Mouse (Mus musculus) left cerebral cortex, postnatal 14 days (tissue): ENCODE data around the gene Fbxw27. TPM values are rescaled to one million over a fixed set of nuclear protein-coding genes. Genes with fewer than 3 reads are reported as not detected.
A peak's percentile ranks its signal among the peaks of the same experiment; 100 is the strongest.
"Not testable (repeated sequence)": the region's sequence is repeated elsewhere in the genome, so short reads cannot be mapped to it uniquely, and the experiment has no call there.

Source experiments
- DNase-seq, 2 experiments: peaks; one replicate each; pipeline ENCODE4 v3.0.0; 2021 to 2022; ENCODE audit warnings: low spot score in 2 of 2, mixed read lengths in 1 of 2
- intact Hi-C: fragments of 180-260 bp; cut with DNase I; formaldehyde crosslinking; loops from one replicate; pipeline ENCODE4 v1.15.1; 2025
- long read RNA-seq, 2 experiments: library from polyadenylated mRNA; stranded (forward); transcript quantifications; one replicate each; pipeline ENCODE4 v2.0.0; 2021
- total RNA-seq, 2 experiments: library from RNA; stranded (reverse); gene quantifications; 2 replicates each; pipeline ENCODE4 v1.2.3; 2021

Gene Fbxw27
- total RNA-seq: not detected
- long read RNA-seq, experiment 1: 0 reads
- long read RNA-seq, experiment 2: 0 reads

GRCm38 (mm10) chr9:109790570-109790969, at the start of gene Fbxw27:
Gene Fbxw27, minus strand, starts transcription at chr9:109790670.
- DNase-seq, intact Hi-C loops: not testable (repeated sequence)

GRCm38 (mm10) chr9:109833088-109833412, 42.6 kb upstream of the Fbxw27 start:
- DNase-seq: no peak
- intact Hi-C loops: loop anchor here (10.0 kb wide), 1 partner anchor 738 kb away; the partner anchor contains the start of gene Plxnb1

GRCm38 (mm10) chr9:109832391-109833087, 42.1 kb upstream of the Fbxw27 start, which contains the start of gene Nme6:
Gene Nme6, plus strand, starts transcription at chr9:109832749.
- intact Hi-C loops: loop anchor here (10.0 kb wide), 1 partner anchor 738 kb away; the partner anchor contains the start of gene Plxnb1
- peak; percentile 78 to 84 for DNase-seq

DNA sequence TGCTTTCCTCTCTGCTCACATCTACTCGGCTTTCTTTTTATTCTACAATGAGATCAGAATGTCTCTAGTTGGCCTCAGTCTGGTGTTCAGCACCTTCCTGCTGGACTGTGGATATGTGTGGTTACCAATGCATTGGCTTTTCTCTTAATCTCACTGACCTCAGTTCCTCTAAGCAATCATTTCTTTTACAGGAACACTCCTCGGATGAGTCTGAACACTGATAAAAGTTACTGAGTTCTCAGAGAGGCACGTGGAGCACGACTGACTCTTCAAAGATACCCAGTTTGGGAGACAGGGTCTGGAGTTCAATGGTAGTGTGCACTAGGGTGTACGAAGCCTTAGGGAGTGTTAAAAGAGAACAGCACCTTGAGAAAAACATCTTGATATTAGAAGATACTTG, 35.7 kb upstream of the Fbxw27 start:
- intact Hi-C loops: no loop called here
- no peak for DNase-seq

- DNase-seq: no peak
- intact Hi-C loops: no loop called here
Measured at GRCm38 (mm10) chr9:109825739-109826138, 35.3 kb upstream of the Fbxw27 start.

DNA sequence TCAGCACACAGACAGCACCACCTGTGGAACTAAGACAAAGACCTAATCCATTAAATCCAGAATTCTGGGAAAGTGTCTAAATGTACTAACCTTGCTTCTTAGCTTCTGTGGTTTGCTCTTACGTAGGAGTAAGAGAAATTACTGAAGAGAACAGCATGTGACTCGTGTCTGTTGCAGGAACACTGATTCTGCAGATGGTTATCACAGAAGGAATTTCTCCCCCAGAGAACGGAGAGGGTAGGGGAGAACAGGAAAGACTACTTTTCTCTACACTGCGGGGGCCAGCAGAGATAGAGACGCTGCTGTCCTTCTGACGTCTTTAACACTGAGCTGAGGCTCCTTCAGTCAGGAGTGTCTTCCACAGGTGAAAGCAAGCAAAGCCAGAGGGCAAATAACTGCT, 25.9 kb upstream of the Fbxw27 start:
- intact Hi-C loops: no loop called here
- peak; percentile 5 to 26 for DNase-seq

GRCm38 (mm10) chr9:109813424-109813823, 23.0 kb upstream of the Fbxw27 start:
- peak; percentile 5 to 11 for DNase-seq
- intact Hi-C loops: no loop called here

DNA sequence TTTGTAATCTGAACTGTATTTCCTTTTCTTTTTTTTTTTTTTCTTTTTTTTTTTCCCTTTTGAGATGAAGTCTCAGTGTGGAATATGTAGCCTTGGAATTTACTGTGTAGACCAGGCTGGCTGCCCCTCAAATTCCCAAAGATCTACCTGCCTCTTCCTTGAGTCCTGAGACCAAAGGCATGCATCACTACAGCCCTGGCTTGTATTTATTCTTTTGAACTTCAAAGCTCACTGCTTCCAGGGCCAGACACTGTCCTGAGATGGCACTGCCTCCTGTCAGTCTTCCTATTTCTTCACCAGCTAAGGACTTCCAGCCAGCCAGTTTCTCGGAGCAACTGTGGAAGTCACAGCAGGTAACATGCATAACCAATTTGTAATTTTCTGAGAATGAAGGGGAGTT, 21.5 kb upstream of the Fbxw27 start, which contains the start of gene Spink8:
Spink8 (plus strand) TSS at position 301 of the 400 bp plus-strand sequence.
- DNase-seq: no peak
- intact Hi-C loops: no loop called here

DNA sequence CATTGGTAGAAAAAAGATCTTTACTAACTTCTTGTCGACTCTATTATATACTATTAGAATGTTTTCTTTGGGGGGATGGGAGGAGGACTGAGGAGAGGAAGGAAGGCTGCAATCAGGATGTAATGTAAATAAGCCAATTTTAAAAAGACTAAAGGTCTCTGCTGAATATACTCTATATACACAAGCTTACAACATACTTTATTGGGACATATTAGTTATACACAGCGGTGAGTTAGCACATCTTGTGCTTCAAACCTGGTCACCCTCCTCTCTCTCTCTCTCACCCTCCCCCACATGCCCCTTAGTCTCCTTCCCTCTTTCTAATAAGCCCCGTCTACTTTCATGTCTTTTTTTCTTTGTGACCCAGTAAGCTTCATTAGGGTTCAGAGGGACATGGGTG, 17.4 kb upstream of the Fbxw27 start:
- intact Hi-C loops: no loop called here

DNA sequence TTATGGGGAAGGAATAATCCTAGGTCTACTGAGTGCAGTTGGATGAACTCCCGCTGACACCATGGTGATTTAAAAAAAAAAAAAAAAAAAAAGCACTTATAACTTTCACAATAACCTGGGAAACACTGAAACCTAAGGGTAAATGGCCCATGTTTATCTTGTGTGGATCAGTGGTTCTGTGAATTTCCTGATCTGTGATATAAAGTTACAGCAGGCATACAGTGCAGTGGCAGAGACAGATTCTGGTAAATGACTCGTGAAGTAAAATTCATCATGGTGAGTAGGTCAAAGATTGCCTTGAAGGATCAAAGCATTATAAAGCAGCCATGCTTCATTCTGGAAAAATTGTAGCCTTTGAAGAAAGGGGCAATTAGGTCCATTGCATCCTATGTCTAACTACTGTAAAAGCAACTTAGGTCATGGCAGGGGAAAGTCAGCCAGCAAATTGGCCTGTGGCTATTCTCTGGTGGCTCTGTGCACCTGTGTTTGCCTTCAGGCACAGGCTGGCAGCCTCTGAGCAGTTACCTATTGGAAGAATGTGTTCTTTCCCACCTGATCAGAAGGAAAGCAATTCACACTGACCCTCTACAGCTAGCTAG, 16.3 kb upstream of the Fbxw27 start:
- no peak for DNase-seq
- intact Hi-C loops: no loop called here

More for the DNA sequence above, 17.4 kb upstream of the Fbxw27 start:
- no peak for DNase-seq

GRCm38 (mm10) chr9:109806260-109806659, 15.8 kb upstream of the Fbxw27 start:
- DNase-seq: no peak
- intact Hi-C loops: no loop called here

DNA sequence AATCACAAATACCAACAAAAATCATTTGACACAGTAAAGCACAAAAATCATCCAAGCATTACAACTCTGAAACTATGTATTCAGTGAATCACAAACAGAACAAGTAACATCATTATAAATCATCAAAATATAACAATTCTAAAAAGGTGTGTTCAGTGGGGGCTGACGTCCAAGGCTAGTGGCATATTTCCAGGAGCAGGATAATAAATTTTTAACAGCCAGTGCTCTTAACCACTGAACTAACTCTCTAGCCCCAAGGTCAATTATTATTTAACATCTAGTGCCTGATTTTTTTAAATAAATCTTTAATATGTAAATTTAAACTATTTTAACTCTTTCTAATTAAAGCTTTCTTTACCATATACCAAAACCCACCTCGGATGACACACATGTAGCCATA, 15.1 kb upstream of the Fbxw27 start:
- intact Hi-C loops, DNase-seq: not testable (repeated sequence)

DNA sequence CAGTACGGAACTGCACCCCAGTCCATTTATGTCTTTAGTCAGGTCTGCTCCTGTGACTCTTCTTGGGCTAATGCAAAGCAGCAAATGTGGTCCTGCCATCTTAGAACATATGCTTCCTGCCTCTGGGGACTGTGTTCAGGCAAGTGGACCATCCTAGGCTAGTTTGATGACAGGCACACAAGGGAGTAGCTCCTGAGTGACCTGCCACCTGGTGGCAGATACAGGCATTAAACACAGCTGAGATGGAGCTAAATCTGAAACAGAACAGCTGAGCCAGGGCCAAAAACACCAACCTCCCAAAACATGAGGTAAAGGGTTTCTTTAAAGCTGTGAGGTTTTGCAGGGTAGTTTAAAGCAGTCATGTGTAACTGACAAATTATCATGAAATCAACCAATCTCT, 7.6 kb upstream of the Fbxw27 start:
- DNase-seq: peak; percentile 10 to 28
- intact Hi-C loops: no loop called here

- DNase-seq: no peak
- intact Hi-C loops: no loop called here
Measured at GRCm38 (mm10) chr9:109795811-109796210, 5.3 kb upstream of the Fbxw27 start.

- intact Hi-C loops: no loop called here
- DNase-seq: no peak
Measured at GRCm38 (mm10) chr9:109795221-109795620, 4.8 kb upstream of the Fbxw27 start.

- DNase-seq, intact Hi-C loops: not testable (repeated sequence)
Measured at GRCm38 (mm10) chr9:109766841-109767240, 23.6 kb downstream of the Fbxw27 start.

DNA sequence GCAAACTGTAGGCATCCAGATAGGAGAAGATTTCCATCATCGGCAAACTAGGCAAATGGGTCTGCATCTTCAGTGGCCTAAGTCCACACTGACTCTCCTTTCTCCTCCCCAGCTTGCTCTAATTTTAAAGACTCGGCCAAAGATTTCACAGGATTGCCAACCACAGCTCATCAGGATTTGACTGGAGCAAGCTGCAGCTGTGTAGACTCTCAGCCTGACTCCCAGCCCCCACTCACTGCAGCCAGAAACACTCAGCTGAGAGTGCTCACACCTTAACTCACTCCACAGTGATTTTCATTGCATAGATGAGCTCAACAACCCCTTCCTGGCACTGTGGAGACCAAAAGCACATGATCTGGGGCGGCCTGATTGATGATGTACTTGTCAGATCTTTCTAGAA, 44.5 kb downstream of the Fbxw27 start, which contains the start of gene Fbxw26:
Fbxw26 (minus strand) TSS at position 101 of the 400 bp plus-strand sequence.
- DNase-seq, intact Hi-C loops: not testable (repeated sequence)
